Mouse (Mus musculus) spleen, adult 2 months (tissue): ENCODE results near the gene Kif28.
"Not testable (repeated sequence)": the region's sequence is repeated elsewhere in the genome, so short reads cannot be mapped to it uniquely, and the experiment has no call there.

Experiments used
- CTCF ChIP-seq: fragments of 200-500 bp; IDR thresholded peaks from 2 replicates; pipeline ENCODE4 v1.5.1; 2011; ENCODE audit warnings: mild to moderate bottlenecking, inconsistent platforms; ENCODE audit not compliant: insufficient read depth, insufficient read length, insufficient replicate concordance; ENCODE audit errors: extremely low read depth
- POLR2A ChIP-seq: fragments of 200-500 bp; IDR thresholded peaks from 2 replicates; pipeline ENCODE4 v1.6.1; 2011; ENCODE audit warnings: low read depth, low read length, inconsistent platforms

DNA sequence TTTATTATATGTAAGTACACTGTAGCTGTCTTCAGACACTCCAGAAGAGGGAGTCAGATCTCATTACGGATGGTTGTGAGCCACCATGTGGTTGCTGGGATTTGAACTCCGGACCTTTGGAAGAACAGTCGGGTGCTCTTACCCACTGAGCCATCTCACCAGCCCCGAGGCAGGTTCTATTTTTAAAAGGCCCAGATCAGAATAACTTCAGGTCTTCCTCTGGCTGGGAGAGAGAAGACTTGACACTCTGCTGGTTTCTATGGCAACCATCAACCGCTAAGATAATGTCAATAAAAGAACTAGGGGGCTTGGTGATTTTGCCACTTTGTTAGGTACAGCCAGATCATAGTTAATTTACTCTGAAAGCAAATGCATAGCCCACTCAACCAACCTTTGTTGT lies 96.4 kb downstream of the Kif28 start:
- not testable (repeated sequence) for TF ChIP-seq POLR2A, CTCF
